Mouse (Mus musculus): ENCODE measurements at regions not wholly inside any gene's neighbourhood (a gene's known extent, or its start where the extent isn't known, plus 50 kb on each side); places are given as distances from the start of the nearest gene placed in this dataset.

GRCm38 (mm10) chr12:7650851-7651250 lies 326.6 kb upstream of the Apob start:
- no peak for DNase-seq (ENCODE audit: low spot score in 2 of 2)

- DNase-seq (ENCODE audit: low spot score in 2 of 2) = no peak
Observed at GRCm38 (mm10) chr12:7662027-7662426, 315.4 kb upstream of the Apob start.

GRCm38 (mm10) chr12:7670114-7670513 lies 307.3 kb upstream of the Apob start:
- no peak for DNase-seq (ENCODE audit: low spot score in 2 of 2)

GRCm38 (mm10) chr12:7670561-7670960 lies 306.9 kb upstream of the Apob start:
- DNase-seq (ENCODE audit: low spot score in 2 of 2) = no peak

- no peak for DNase-seq (ENCODE audit: low spot score in 2 of 2)
Observed at GRCm38 (mm10) chr12:7691996-7692395, 285.5 kb upstream of the Apob start.

GRCm38 (mm10) chr12:7698324-7698944 lies 279.0 kb upstream of the Apob start:
- DNase-seq (ENCODE audit: low spot score in 2 of 2) = no peak

GRCm38 (mm10) chr12:7709102-7709501 lies 268.3 kb upstream of the Apob start:
- no peak for DNase-seq (ENCODE audit: low spot score in 2 of 2)

- no peak for DNase-seq (ENCODE audit: low spot score in 2 of 2)
Observed at GRCm38 (mm10) chr12:7709872-7710271, 267.6 kb upstream of the Apob start.

GRCm38 (mm10) chr12:7715091-7715490 lies 262.4 kb upstream of the Apob start:
- DNase-seq (ENCODE audit: low spot score in 2 of 2) = no peak

- DNase-seq (ENCODE audit: low spot score in 2 of 2) = no peak
Observed at GRCm38 (mm10) chr12:7718556-7718955, 258.9 kb upstream of the Apob start.

GRCm38 (mm10) chr12:7719080-7719479 lies 258.4 kb upstream of the Apob start:
- DNase-seq (ENCODE audit: low spot score in 2 of 2) = no peak

GRCm38 (mm10) chr12:7724992-7725391 lies 252.5 kb upstream of the Apob start:
- DNase-seq (ENCODE audit: low spot score in 2 of 2) = no peak

GRCm38 (mm10) chr12:7738020-7738419 lies 239.4 kb upstream of the Apob start:
- no peak for DNase-seq (ENCODE audit: low spot score in 2 of 2)

- DNase-seq (ENCODE audit: low spot score in 2 of 2) = no peak
Observed at GRCm38 (mm10) chr12:7738629-7739351, 238.7 kb upstream of the Apob start.

GRCm38 (mm10) chr12:7739352-7739994 lies 238.0 kb upstream of the Apob start:
- no peak for DNase-seq (ENCODE audit: low spot score in 2 of 2)

- no peak for DNase-seq (ENCODE audit: low spot score in 2 of 2)
Observed at GRCm38 (mm10) chr12:7746708-7747107, 230.7 kb upstream of the Apob start.

GRCm38 (mm10) chr12:7749319-7750238 lies 227.9 kb upstream of the Apob start:
- no peak for DNase-seq (ENCODE audit: low spot score in 2 of 2)

- DNase-seq (ENCODE audit: low spot score in 2 of 2) = no peak
Observed at GRCm38 (mm10) chr12:7754861-7755260, 222.6 kb upstream of the Apob start.

GRCm38 (mm10) chr12:7764795-7765697 lies 212.4 kb upstream of the Apob start:
- no peak for DNase-seq (ENCODE audit: low spot score in 2 of 2)

GRCm38 (mm10) chr12:7774127-7774526 lies 203.3 kb upstream of the Apob start:
- DNase-seq (ENCODE audit: low spot score in 2 of 2) = no peak

- no peak for DNase-seq (ENCODE audit: low spot score in 2 of 2)
Observed at GRCm38 (mm10) chr12:7776335-7776734, 201.1 kb upstream of the Apob start.

Data from urinary bladder, postnatal 4 days (tissue).